Mouse (Mus musculus) cerebellum, adult 11 months (tissue): ENCODE measurements around the gene Xrcc2.
A peak's percentile ranks its signal among the peaks of the same experiment; 100 is the strongest.

Experiments used
- DNase-seq: peaks from one replicate; pipeline ENCODE4 v3.0.0; 2022

The Xrcc2 gene

DNA sequence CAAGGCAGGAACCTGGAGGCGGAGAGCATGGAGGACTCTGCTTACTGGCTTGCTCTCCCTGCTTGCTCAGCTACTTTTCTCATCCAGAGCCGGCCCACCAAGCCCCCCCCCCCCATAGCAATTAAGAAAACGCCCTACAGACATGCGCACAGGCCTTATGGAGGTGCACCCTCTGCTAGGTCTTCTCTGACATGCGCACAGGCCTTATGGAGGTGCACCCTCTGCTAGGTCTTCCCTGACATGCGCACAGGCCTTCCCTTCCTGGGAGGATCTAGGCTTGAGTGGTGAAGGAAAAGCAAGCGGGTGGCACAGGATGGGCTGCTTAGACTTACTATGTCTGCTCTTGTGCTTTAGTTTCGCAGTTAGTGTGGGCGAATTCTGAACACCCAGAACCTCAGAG is 37.3 kb downstream of the Xrcc2 start:
- DNase-seq = no peak

DNA sequence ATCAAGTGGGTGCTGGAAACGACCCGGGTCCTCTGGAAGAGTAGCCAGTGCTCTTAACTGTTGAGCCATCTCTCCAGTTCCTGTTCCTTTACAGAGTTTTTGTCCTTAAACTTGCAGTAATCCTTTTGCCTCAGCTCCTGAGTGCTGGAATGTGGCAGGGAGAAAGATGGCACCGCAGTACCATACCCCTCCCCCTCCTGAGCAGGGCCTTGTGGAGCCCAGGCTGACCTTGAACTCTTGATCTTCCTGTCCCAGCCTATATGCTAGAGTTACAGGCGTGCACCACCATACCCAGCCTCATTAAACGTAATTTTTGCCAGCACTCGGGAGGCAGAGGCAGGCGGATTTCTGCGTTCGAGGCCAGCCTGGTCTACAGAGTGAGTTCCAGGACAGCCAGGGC is 38.9 kb downstream of the Xrcc2 start:
- DNase-seq = no peak

- no peak for DNase-seq
Measured at GRCm38 (mm10) chr5:25666108-25666507, 39.5 kb downstream of the Xrcc2 start.

DNA sequence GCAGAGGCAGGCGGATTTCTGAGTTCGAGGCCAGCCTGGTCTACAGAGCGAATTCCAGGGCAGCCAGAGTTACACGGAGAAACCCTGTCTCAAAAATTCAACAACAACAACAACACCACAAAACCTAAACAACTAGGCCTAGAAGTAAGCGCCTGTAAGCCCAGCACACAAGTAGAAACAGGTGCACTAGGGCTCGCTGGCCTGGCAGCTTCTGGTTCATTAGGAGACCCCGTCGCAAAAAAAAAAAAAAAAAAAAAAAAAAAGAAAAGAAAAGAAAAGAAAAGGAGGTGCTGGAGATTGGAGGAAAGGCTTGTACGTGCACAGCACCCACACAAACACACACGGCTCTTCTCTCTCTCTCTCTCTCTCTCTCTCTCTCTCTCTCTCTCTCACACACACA is 40.1 kb downstream of the Xrcc2 start:
- no peak for DNase-seq

- no peak for DNase-seq
Measured at GRCm38 (mm10) chr5:25663165-25663564, 42.5 kb downstream of the Xrcc2 start.

- no peak for DNase-seq
Measured at GRCm38 (mm10) chr5:25654578-25654987, 51.0 kb downstream of the Xrcc2 start.

DNA sequence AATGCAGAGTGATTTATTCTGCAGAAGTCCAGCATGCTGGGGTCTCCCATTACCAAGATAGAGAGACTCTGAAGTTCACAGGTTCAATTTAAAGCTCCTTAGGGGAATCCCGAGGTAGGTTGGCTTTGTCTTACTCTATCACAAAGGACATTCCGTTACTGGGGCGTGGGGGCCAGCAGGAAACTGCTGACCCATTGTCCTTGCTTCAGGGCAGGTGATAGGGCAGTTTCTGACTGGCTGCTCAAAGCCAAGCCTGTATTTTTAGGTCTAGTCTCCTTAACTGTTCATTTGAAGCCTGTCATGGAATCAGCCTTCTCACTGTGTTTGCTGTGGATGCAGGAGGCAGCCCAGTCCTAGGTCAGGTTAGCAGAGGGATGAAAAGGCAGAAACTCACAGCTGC is 52.2 kb downstream of the Xrcc2 start:
- DNase-seq = no peak

DNA sequence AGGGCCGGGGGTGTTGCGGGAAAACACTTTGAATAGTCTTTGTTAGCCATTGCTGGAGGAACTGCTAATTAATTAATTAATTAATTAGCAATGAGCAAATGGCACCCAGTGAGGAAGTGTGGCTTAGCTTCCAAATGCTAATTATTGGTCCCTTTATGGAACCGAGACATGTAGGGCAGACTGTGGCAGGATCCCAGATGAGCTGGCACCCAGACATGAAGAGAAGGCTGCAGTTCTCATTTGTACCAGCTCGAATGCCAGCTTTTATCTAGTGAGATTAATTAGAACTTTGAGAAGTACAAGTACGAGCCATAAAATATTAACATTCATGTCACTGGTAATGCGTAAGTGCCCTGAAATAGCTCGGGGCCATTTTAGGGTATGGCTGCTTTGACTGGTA is 53.2 kb downstream of the Xrcc2 start:
- no peak for DNase-seq

GRCm38 (mm10) chr5:25645661-25646364 is 59.8 kb downstream of the Xrcc2 start:
- DNase-seq = peak; percentile 10

GRCm38 (mm10) chr5:25644509-25644908 is 61.1 kb downstream of the Xrcc2 start:
- no peak for DNase-seq

GRCm38 (mm10) chr5:25642741-25643140 is 62.9 kb downstream of the Xrcc2 start:
- DNase-seq = no peak
